Mouse (Mus musculus) granulocyte monocyte progenitor cell, adult 5-6 weeks (primary cell): Measurements from ENCODE around the gene Gipr. TPM values are rescaled to one million over a fixed set of nuclear protein-coding genes. Genes with fewer than 3 reads are reported as not detected.

ENCODE experiments used
- ATAC-seq: replicated peaks from 2 replicates; pipeline ENCODE4 v1.8.0; 2016; ENCODE audit warnings: mild to moderate bottlenecking, moderate TSS enrichment, inconsistent platforms; ENCODE audit not compliant: poor library complexity, severe bottlenecking
- total RNA-seq, 2 experiments: library from RNA; stranded (forward) in 1 of 2; stranded (reverse) in 1 of 2; fragments of 200-712, 200-1000 nt in 1 of 2; fragments of >200 nt in 1 of 2; fragmentation: Nextera tagmentation in 1 of 2; gene quantifications; 2 replicates each; pipeline ENCODE4 v1.2.3; 2014 to 2017

Gipr gene
- total RNA-seq (2014; fragmentation: Nextera tagmentation) (not detected in 2 replicates), total RNA-seq (2017) (0.26 TPM in 1 of 2 replicates, not detected in the other)

GRCm38 (mm10) chr7:19165656-19166423, at the start of gene Gipr:
Gene Gipr (minus strand): TSS chr7:19166127.
- ATAC-seq: peak; percentile 38

- no peak; the same call in 1 of the 2 replicates for ATAC-seq
Observed at GRCm38 (mm10) chr7:19214940-19215339, 49.0 kb upstream of the Gipr start.

GRCm38 (mm10) chr7:19214369-19214768, 48.4 kb upstream of the Gipr start:
- peak; percentile 57 for ATAC-seq

GRCm38 (mm10) chr7:19213385-19213784, 47.5 kb upstream of the Gipr start:
- ATAC-seq: no peak

GRCm38 (mm10) chr7:19211996-19212755, 46.2 kb upstream of the Gipr start, which contains the start of gene Gpr4:
Gene Gpr4 (plus strand): TSS chr7:19212538.
- peak; percentile 47 for ATAC-seq

- no peak for ATAC-seq
Observed at GRCm38 (mm10) chr7:19211041-19211675, 45.2 kb upstream of the Gipr start.

- no peak for ATAC-seq
Observed at GRCm38 (mm10) chr7:19210010-19210409, 44.1 kb upstream of the Gipr start.

GRCm38 (mm10) chr7:19209494-19209893, 43.6 kb upstream of the Gipr start:
- no peak for ATAC-seq

GRCm38 (mm10) chr7:19208944-19209472, 43.1 kb upstream of the Gipr start:
- ATAC-seq: no peak

GRCm38 (mm10) chr7:19208201-19208910, 42.4 kb upstream of the Gipr start:
- no peak for ATAC-seq

GRCm38 (mm10) chr7:19202065-19202850, 36.3 kb upstream of the Gipr start:
- ATAC-seq: no peak

- no peak for ATAC-seq
Observed at GRCm38 (mm10) chr7:19201660-19202059, 35.7 kb upstream of the Gipr start.

GRCm38 (mm10) chr7:19197985-19198384, 32.1 kb upstream of the Gipr start:
- peak; percentile 69 for ATAC-seq

GRCm38 (mm10) chr7:19196676-19197075, 30.7 kb upstream of the Gipr start:
- ATAC-seq: 0 out of 2 replicates have a peak, but pooled peaks have one; percentile 22

- no peak for ATAC-seq
Observed at GRCm38 (mm10) chr7:19194676-19195075, 28.7 kb upstream of the Gipr start.

- ATAC-seq: no peak
Observed at GRCm38 (mm10) chr7:19184758-19185157, 18.8 kb upstream of the Gipr start.

GRCm38 (mm10) chr7:19184250-19184649, 18.3 kb upstream of the Gipr start:
- ATAC-seq: no peak

- peak; percentile 43 for ATAC-seq
Observed at GRCm38 (mm10) chr7:19180862-19181429, 15.0 kb upstream of the Gipr start.

GRCm38 (mm10) chr7:19179936-19180335, 14.0 kb upstream of the Gipr start:
- ATAC-seq: no peak
